7 mouse cellular contexts compared by ENCODE assay signal in the genomic region with DNA sequence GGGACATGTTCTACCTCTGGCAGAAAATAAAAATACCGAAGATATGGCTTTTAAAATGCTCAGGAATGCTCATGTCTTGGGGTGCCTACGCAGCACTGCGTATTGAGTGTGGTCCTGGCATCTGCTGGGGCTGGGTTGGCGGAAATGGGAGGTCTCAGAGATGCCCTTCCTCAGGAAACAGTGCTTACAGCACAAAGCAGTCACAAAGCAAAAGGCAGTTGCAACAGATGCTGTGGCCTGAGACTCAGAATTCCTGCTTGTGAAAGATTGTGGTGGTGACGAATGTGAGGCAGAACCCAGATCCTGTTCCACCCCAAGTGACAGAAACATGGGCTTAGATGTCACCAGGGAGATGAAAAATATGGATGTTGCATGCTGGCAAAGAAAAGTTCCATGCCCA. TPM values are rescaled to one million over a fixed set of nuclear protein-coding genes. Genes with fewer than 3 reads are reported as not detected.
DNase-seq lines count a peak whose midpoint lies in the region; ATAC-seq lines count a peak whose summit lies in the region.

No protein-coding gene starts in this region.

- DNase-seq in embryonic facial prominence, embryonic 14.5 days (ENCODE audit: low spot score) = peak; percentile 19
- DNase-seq in liver, embryonic 13.5 days = peak; percentile 2
- no peak for DNase-seq in right cerebral cortex, adult 2 months (ENCODE audit: low spot score in 2 of 2)
- no peak for DNase-seq in urinary bladder, postnatal 25 days (ENCODE audit: low spot score)
- DNase-seq in urinary bladder, adult 18-20 months (ENCODE audit: low spot score in 2 of 2) = no peak

- peak; percentile 45 for ATAC-seq in CD4-positive, CD25-positive, alpha-beta regulatory T cell, adult 4 months
- no peak for ATAC-seq in embryonic facial prominence, embryonic 14.5 days (ENCODE audit: low read depth)
- ATAC-seq in liver, embryonic 13.5 days (ENCODE audit: low read depth) = peak; percentile 57
- peak; percentile 65 for ATAC-seq in monocyte, adult 5-6 weeks (replicated peaks; ENCODE audit: insufficient number of reproducible peaks, low FRiP score, low TSS enrichment, poor library complexity, severe bottlenecking)

- no peaks in the 10 kb centered on the region for H3K36me3 ChIP-seq in embryonic facial prominence, embryonic 14.5 days (ENCODE audit: control insufficient read depth, insufficient read depth, low read length)
- H3K36me3 ChIP-seq in liver, embryonic 13.5 days = no peaks in the 10 kb centered on the region

- no peaks in the 10 kb centered on the region for H3K27me3 ChIP-seq in embryonic facial prominence, embryonic 14.5 days (replicated peaks; ENCODE audit: control insufficient read depth, insufficient read depth, low read length)
- no peaks in the 10 kb centered on the region for H3K27me3 ChIP-seq in liver, embryonic 13.5 days

- H3K27ac ChIP-seq in embryonic facial prominence, embryonic 14.5 days (replicated peaks; ENCODE audit: low read depth, low read length) = 0 out of 2 replicates have a peak overlapping the region, but pooled peaks have one; percentile 8
- H3K27ac ChIP-seq in liver, embryonic 13.5 days = peak overlapping the region; percentile 15; the same call in 1 of the 2 replicates

- no peaks in the 10 kb centered on the region for H3K9me3 ChIP-seq in embryonic facial prominence, embryonic 14.5 days (ENCODE audit: control insufficient read depth, low read length)
- no peaks in the 10 kb centered on the region for H3K9me3 ChIP-seq in liver, embryonic 13.5 days (replicated peaks)

- no peak overlapping the region for H3K4me2 ChIP-seq in embryonic facial prominence, embryonic 14.5 days (ENCODE audit: low read depth, low read length)
- H3K4me2 ChIP-seq in liver, embryonic 13.5 days = no peak overlapping the region

- H3K4me3 ChIP-seq in embryonic facial prominence, embryonic 14.5 days (ENCODE audit: low read depth, low read length) = no peak overlapping the region
- H3K4me3 ChIP-seq in liver, embryonic 13.5 days (replicated peaks) = no peak overlapping the region

- WGBS in embryonic facial prominence, embryonic 14.5 days = 73% methylated on average over 5 of the region's 5 CpGs
- WGBS in liver, embryonic 13.5 days (ENCODE audit: insufficient replicate concordance) = 31% methylated on average over 5 of the region's 5 CpGs

- H3K9ac ChIP-seq in embryonic facial prominence, embryonic 14.5 days (ENCODE audit: low read depth, low read length) = no peak overlapping the region
- no peak overlapping the region for H3K9ac ChIP-seq in liver, embryonic 13.5 days

- H3K4me1 ChIP-seq in embryonic facial prominence, embryonic 14.5 days (ENCODE audit: control insufficient read depth, insufficient read depth, low read length) = peaks cover 15% of the 10 kb centered on the region
- peaks cover 42% of the 10 kb centered on the region for H3K4me1 ChIP-seq in liver, embryonic 13.5 days (replicated peaks)

RNA-seq across cellular contexts. Expression of a gene that starts 21.4 kb away (rescaled TPM):
- polyA plus RNA-seq in CD4-positive, CD25-positive, alpha-beta regulatory T cell, adult 4 months (2017; shearing (Covaris generic)) = 10 to 100 TPM; 10.1 to 13.1 TPM
- 19.7 and 20.3 TPM in 2 replicates for polyA plus RNA-seq in embryonic facial prominence, embryonic 14.5 days (2014; fragmentation: Nextera tagmentation; extraction: Ambion mirVana)
- polyA plus RNA-seq in liver, embryonic 13.5 days (2015; fragmentation: Nextera tagmentation; extraction: Ambion mirVana) = 3.6 and 3.7 TPM in 2 replicates
- 78.0 to 89.2 TPM (median 78.1 TPM) in 3 replicates for total RNA-seq in monocyte, adult 5-6 weeks (2017)

Comparison
In these comparisons a context has a peak if more than half of its experiments do, and no peak if none do; other contexts are left out.
1. DNase-seq: peak in embryonic facial prominence, embryonic 14.5 days (single experiment) and liver, embryonic 13.5 days (single experiment); none in right cerebral cortex, adult 2 months (0 of 2), urinary bladder, postnatal 25 days (single experiment) and urinary bladder, adult 18-20 months (0 of 2).